Mouse (Mus musculus) left cerebral cortex, postnatal 4 days (tissue): ENCODE data around the gene Olfr5. TPM values are rescaled to one million over a fixed set of nuclear protein-coding genes. Genes with fewer than 3 reads are reported as not detected.
A peak's percentile ranks its signal among the peaks of the same experiment; 100 is the strongest.
"Not testable (repeated sequence)": the region's sequence is repeated elsewhere in the genome, so short reads cannot be mapped to it uniquely, and the experiment has no call there.

Source experiments
- DNase-seq: peaks from one replicate; pipeline ENCODE4 v3.0.0-alpha.2; 2022
- intact Hi-C: fragments of 180-260 bp; cut with DNase I; formaldehyde crosslinking; loops from one replicate; pipeline ENCODE4 v1.15.1; 2025
- total RNA-seq, 2 experiments: library from RNA; stranded (reverse); gene quantifications; 2 replicates each; pipeline ENCODE4 v1.2.3; 2021

Olfr5 gene
- not detected for total RNA-seq

GRCm38 (mm10) chr7:6486841-6487240 lies at the start of gene Olfr5:
TSS of gene Olfr5 (minus strand) at chr7:6486941.
- DNase-seq, result no peak
- intact Hi-C loops, result no loop called here

- peak; percentile 16 for DNase-seq
- intact Hi-C loops, result no loop called here
These were observed 39.4 kb upstream of the Olfr5 start for GRCm38 (mm10) chr7:6526141-6526540.

GRCm38 (mm10) chr7:6525001-6525400 lies 38.3 kb upstream of the Olfr5 start:
- intact Hi-C loops, result no loop called here
- DNase-seq, result no peak

DNA sequence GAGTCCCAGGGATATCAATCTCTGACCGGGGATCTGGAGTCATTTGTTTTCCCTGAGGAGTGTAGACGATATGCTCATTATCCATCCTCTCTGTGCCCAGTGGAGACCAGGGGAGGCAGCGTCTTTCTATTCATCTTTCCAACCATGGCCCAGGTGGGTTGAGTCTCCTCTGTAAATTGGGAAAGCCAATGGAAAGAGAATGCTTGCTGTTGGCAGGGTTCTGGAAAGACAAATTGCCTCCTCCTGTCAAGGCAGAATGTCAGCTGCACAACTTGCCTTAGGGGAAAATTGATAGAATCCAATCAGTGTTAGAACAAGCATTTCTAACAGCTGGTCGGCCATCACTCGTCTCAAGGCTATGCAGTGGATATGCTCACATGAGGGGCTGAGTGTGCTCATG lies 36.1 kb upstream of the Olfr5 start, which contains the start of gene Olfr1349:
Gene Olfr1349 (minus strand): TSS at position 101 of the 400 bp plus-strand sequence.
- intact Hi-C loops, result no loop called here
- DNase-seq, result no peak

- intact Hi-C loops, result no loop called here
- DNase-seq, result no peak
These were observed 34.9 kb upstream of the Olfr5 start for GRCm38 (mm10) chr7:6521666-6522065.

DNA sequence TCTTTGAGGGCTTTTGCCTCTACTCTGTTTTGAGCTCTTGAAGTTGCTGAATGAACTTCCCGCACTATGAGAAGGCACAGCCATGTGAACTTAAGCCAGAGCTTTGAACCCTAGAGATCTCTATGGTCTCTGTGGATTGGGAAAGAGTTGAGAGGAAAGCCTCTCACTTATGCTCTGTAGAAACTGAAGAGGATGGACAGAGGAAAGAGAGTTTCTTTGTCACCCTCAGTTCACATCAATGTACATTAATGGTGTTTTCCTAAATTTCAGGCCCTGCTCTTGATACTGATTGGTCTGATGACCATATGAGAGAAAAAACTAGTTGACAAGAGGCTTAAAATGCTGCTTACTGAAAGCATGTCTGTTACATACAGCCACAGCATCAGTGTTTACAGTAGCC lies 21.9 kb upstream of the Olfr5 start, which contains the start of gene Olfr1348:
Gene Olfr1348 (minus strand): TSS at position 101 of the 400 bp plus-strand sequence.
- intact Hi-C loops, result no loop called here
- DNase-seq, result no peak

GRCm38 (mm10) chr7:6499655-6500054 lies 12.9 kb upstream of the Olfr5 start, which contains the start of gene Olfr1347:
TSS of gene Olfr1347 (minus strand) at chr7:6499755.
- intact Hi-C loops, result no loop called here
- DNase-seq, result no peak

DNA sequence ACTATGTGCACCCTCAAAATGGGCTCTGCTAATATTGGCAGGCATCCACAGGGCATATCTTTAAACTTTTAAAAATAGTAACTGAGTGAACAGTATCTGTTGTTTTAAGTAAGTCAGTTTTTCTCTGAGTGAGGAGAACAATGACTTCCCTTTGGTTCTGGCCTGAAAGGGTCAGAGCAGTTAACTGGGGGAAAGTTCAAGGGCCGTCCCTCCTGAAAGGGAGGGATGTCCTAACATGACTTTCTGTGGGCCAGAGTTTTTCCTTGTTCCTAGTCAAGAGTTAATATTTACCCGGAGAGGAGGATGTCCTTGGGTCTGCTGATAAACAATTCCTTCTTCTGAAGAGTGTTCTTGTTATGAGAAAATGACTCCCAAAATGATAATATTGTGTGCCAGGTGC lies 9.1 kb downstream of the Olfr5 start:
- intact Hi-C loops, DNase-seq: not testable (repeated sequence)

- DNase-seq, result no peak
- intact Hi-C loops, result no loop called here
These were observed 19.8 kb downstream of the Olfr5 start, which contains the start of gene Olfr1346 for GRCm38 (mm10) chr7:6466951-6467350. TSS of gene Olfr1346 (plus strand) at chr7:6467101.

GRCm38 (mm10) chr7:6456399-6456798 lies 30.3 kb downstream of the Olfr5 start:
- intact Hi-C loops, result no loop called here
- no peak for DNase-seq

DNA sequence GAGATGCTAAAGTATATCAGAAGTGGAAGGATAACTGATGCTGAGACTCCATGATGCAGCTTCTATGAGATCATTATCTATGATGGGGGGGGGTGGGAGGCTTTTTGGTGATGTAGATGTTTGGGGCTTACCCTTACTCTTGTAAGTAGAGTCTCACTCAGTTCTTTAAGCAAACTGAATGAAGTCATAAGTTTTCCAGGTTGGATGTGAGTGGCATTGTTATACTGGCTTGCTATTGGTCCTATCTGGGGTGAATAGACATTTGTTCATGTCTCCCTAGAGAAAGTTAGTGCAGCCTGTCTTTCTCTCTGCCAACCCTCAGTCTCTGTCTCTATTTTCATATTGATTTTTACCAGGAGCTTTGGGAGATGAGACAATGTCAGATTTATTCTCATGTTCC lies 30.9 kb downstream of the Olfr5 start, which contains the start of gene Olfr1336:
Gene Olfr1336 (plus strand): TSS at position 301 of the 400 bp plus-strand sequence.
- intact Hi-C loops, result no loop called here
- no peak for DNase-seq

DNA sequence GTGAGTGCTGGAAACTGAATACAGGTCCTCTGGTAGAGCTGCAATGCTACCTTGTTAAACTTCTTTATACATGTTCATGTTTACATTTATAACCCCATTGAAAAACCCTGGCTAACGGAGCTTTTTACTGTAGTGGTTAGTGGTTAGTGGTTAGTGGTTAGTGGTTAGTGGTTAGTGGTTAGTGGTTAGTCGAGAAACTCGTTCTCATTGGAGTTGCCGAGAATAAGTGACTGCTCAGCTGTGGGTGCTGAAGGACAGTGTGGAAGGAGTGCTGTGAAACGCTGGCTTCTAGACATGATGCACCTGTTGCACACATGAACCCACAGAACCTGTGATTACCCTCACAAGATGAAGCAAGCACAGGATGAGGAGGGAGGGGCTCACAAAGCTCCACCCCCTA lies 39.0 kb downstream of the Olfr5 start:
- intact Hi-C loops, result loop anchor here (10.0 kb wide), 1 partner anchor 217 kb away; no protein-coding TSS in a partner anchor

GRCm38 (mm10) chr7:6441173-6441572 lies 45.6 kb downstream of the Olfr5 start:
- intact Hi-C loops, result loop anchor here (10.0 kb wide), 1 partner anchor 224 kb away; no protein-coding TSS in a partner anchor
- no peak for DNase-seq

More for the DNA sequence above, 39.0 kb downstream of the Olfr5 start:
- no peak for DNase-seq

- intact Hi-C loops, result loop anchor here (10.0 kb wide), 3 partner anchors 146 to 496 kb away; partner anchors contain the start of gene Zim1
- no peak for DNase-seq
These were observed 48.4 kb downstream of the Olfr5 start, which contains the start of gene Olfr1344 for GRCm38 (mm10) chr7:6438388-6438787. TSS of gene Olfr1344 (plus strand) at chr7:6438688.

DNA sequence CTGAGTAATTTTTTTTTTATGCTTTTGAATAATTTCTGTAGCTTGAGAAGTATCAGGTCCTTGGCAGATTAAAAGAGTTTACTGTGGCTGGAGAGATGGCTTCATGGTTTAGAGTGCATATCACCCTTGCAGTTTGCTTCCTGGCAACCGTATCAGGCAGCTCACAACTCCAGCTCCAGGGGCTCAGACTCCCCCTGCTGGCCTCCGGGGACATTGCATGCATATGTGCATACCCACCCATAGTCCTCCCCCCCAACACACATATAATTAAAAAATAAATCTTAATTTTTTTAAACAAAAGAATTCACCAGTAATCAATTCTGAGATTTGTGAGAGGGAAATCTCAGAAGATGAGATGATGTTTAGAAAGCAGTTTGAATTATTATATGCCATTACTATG lies 56.4 kb downstream of the Olfr5 start:
- intact Hi-C loops, result loop anchor here (5.0 to 10.0 kb wide), 5 partner anchors 154 to 867 kb away; partner anchors contain the start of genes Gm45844 and Zim1
- DNase-seq, result no peak

- no peak for DNase-seq
- intact Hi-C loops, result no loop called here
These were observed 57.4 kb downstream of the Olfr5 start for GRCm38 (mm10) chr7:6429381-6429780.

Other genes with a start within 250 kb of the Olfr5 start
- not detected for gene Epp13, start 234.2 kb downstream of the Olfr5 start, total RNA-seq
- gene Zfp667, start 200.4 kb downstream of the Olfr5 start, total RNA-seq, result 10 to 100 TPM; 10.1 to 12.2 TPM
- gene Zfp583, start 155.7 kb downstream of the Olfr5 start, total RNA-seq, result 10 to 100 TPM; 14.9 to 17.2 TPM
- gene Gm3854, start 143.2 kb downstream of the Olfr5 start, total RNA-seq, result 1 to 10 TPM; 7.6 to 9.4 TPM
- 1 to 10 TPM; 4.3 to 5.6 TPM for gene Zfp78, start 123.7 kb downstream of the Olfr5 start, total RNA-seq
- gene Zfp28, start 103.6 kb downstream of the Olfr5 start, total RNA-seq, result 10 to 100 TPM; 17.7 to 18.0 TPM
- gene Smim17, start 88.2 kb downstream of the Olfr5 start, total RNA-seq, result 10 to 100 TPM; 12.2 to 16.6 TPM
- under 1 TPM; 0.44 to 0.56 TPM for gene Gm20715, start 76.7 kb downstream of the Olfr5 start, total RNA-seq
- under 1 TPM in 1 of 2 experiments, not detected in 1; 0.54 TPM for gene Olfr1344, start 48.3 kb downstream of the Olfr5 start, total RNA-seq
- under 1 TPM in 1 of 2 experiments, not detected in 1; 0.06 TPM for gene Olfr1336, start 30.8 kb downstream of the Olfr5 start, total RNA-seq
- gene Olfr1346, start 19.8 kb downstream of the Olfr5 start, total RNA-seq, result not detected
- gene Olfr1347, start 12.8 kb upstream of the Olfr5 start, total RNA-seq, result not detected
- not detected for gene Olfr1348, start 21.8 kb upstream of the Olfr5 start, total RNA-seq
- not detected for gene Olfr1349, start 36.0 kb upstream of the Olfr5 start, total RNA-seq
- gene Olfr1350, start 77.9 kb upstream of the Olfr5 start, total RNA-seq, result not detected
- gene Zim1, start 209.5 kb upstream of the Olfr5 start, total RNA-seq, result 10 to 100 TPM; 20.5 to 37.4 TPM
- gene Peg3, start 243.5 kb upstream of the Olfr5 start, total RNA-seq, result 100 to 1,000 TPM in 1 of 2 experiments, 10 to 100 TPM in 1; 94.3 to 117 TPM
- gene Usp29, start 243.6 kb upstream of the Olfr5 start, total RNA-seq, result 10 to 100 TPM; 52.9 to 67.1 TPM